Mouse (Mus musculus) erythroid progenitor cell, adult 5-6 weeks (primary cell): ENCODE measurements around the gene Gab2. TPM values are rescaled to one million over a fixed set of nuclear protein-coding genes. Genes with fewer than 3 reads are reported as not detected.

Source experiments
- ATAC-seq: replicated peaks from 2 replicates; pipeline ENCODE4 v1.8.0; 2016; ENCODE audit warnings: moderate number of reproducible peaks, mild to moderate bottlenecking, moderate TSS enrichment, inconsistent platforms; ENCODE audit not compliant: poor library complexity, low FRiP score, severe bottlenecking
- total RNA-seq, 2 experiments: library from RNA; stranded (forward) in 1 of 2; stranded (reverse) in 1 of 2; fragments of 150-400 nt in 1 of 2; fragments of 186-747, 209-891 nt in 1 of 2; gene quantifications; 2 replicates each; pipeline versions ENCODE4 v1.2.3 to v1.2.4; 2015 to 2017; ENCODE audit warnings: low replicate concordance in 2 of 2

Gene Gab2
- total RNA-seq, 2 experiments from 2014 or later, result 2.1 to 5.4 TPM

- ATAC-seq, result no peak
Measured at GRCm38 (mm10) chr7:97309461-97310340, 228.3 kb downstream of the Gab2 start.

- ATAC-seq, result no peak
Measured at GRCm38 (mm10) chr7:97310341-97310635, 228.9 kb downstream of the Gab2 start.

DNA sequence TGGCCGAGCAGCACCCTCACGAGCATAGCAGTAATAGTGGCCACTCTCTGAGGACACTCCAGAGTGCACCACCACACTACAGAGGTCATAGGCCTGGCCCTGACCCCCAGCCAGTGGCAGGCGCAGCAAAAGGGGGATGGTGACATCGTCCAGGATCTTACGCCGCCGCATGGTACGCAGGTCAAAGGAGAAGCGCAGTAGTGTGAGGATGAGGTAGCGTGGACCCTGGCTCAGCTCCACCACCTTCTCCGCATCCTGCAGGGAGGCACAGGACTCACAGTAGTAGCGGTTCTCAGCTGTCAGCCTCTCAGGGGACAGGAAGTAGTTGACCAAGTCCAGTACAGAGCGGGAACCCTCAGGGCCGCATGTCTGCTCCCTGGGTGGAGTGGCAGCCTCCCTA, 230.2 kb downstream of the Gab2 start:
- ATAC-seq, result no peak

- no peak for ATAC-seq
Measured at GRCm38 (mm10) chr7:97312196-97312595, 230.8 kb downstream of the Gab2 start.

DNA sequence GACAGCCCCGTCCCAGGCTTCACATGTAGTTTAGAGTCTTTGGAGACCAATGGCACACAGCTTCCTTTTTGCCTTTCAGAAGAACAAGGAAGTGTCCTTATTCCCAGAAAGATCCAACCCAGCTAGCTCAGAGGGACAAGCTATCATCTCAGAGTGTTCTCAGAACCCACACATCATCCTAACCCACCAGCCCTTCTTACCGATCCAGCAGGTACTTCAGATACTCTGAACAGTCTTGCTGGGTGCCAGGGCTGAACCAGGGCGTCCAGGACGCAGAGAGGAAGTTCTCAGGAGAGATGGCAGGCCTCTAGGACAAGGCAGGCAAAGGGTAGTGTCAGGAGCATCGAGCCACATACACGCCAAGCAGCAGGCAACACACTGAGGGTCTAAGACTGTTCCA, 231.5 kb downstream of the Gab2 start:
- no peak for ATAC-seq

GRCm38 (mm10) chr7:97313364-97313995, 232.1 kb downstream of the Gab2 start:
- ATAC-seq, result no peak

DNA sequence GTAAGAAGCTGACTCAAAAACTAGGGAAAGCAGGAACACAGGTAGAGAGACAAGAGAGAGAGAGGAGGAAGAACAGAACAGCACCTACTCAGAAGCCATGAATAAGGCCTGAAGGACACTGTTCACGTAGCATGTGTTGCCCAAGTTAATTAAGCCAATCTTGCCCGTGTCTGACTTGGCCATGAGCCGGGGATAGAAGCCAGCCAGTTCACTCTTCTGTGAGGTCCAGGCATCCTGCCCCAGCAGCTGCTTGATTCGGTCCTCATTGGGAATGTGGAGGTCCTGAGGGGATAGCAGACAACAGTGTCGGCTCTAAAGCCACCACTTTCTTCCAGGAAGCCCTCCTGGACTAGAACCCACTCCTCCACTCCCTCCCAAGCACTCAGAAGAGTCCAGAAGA, 233.3 kb downstream of the Gab2 start:
- no peak for ATAC-seq

- ATAC-seq, result no peak
Measured at GRCm38 (mm10) chr7:97315656-97316055, 234.3 kb downstream of the Gab2 start.

DNA sequence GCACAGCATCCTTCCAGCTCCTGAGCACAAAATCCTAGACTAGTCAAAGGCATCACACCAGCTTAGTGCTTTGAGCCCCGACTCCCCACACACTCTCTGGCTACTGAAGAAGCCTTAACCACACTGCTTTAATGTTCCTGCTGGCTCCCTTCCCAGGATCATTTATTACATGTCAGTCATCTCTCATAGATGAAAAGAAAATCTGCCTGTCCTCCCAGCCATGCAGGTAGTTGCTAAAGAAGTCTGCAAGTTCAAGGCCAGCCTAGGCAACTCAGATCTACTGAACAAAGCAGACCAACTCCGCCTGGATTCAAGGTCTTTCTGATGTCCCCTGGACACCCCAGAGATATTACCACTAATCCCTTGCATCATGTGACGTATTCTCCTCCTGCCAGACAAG, 236.3 kb downstream of the Gab2 start:
- no peak for ATAC-seq

DNA sequence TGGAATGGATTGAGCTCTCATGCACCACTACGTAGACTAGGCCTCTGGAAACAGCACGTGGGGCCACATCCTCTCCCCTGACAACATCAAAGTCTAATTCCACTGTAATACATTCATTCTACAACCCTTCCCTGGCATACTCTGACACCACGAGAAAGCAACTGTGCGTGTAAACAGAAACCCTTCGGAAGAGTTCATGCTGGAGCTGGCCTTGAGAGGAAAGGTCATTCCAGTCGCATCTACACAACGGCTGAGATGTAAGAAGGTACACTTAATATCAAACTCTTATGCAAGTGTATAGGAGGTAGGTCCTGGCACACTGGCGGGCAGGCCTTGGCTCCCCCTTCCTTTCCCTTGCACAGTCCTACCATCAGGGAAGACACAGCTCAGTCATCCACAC, 243.0 kb downstream of the Gab2 start:
- no peak for ATAC-seq

DNA sequence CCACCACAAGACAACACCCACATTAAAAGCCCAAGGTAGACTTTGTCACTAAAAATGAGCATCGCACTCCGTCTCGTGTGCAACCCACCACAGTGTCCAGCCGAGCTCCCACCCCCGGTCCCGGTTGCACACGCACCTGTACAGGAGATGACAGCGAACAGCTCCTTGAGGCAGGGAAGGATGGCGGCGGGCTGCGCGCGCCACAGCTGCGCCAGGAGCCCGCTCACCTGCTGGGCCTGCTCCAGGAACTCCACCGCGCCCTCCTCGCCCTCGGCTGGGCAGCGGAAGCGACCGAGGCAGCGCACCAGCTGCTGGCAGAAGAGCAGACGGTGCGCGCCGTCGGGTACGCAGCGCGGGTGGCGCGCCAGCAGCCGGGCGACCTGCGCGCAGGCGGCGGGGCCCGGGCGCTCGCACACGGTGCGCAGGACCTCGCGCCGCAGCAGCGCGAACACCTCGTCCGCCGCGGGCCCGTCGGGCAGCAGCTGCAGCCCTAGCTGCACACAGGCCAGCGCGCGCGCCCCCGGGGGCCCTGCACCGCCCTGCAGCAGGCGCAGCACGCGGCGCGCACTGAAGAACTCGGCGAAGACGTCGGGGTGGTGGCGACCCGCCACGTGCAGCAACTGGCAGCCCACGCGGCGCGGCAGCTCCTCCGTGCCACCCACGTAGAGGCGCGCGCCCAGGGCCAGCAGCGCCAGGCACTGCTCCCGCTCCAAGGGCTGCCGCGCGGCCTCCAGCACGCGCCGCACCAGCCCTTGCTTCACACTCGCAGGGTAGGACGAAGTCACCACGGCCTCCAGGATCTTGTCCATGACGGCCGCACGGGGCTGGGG, 244.0 kb downstream of the Gab2 start:
- ATAC-seq, result no peak

DNA sequence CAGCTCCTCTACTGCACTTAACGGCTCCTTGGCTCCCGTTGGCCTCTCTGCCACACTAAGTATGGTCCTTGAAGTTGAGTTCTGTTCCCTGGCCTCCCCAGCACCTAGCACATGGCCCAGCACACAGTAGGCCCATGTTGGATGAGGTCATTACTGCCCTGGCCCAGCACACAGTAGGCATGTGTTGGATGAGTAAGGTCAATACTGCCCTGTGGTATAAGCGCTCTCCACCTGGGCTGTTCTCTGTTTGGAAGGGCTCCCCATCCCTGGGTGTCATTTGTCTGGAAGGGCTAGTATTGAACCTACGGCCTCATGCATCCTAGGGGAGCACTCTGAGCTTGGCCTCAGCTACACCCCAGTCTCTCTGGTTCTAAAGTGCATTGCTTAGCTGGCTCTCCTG, 246.0 kb downstream of the Gab2 start:
- ATAC-seq, result no peak

GRCm38 (mm10) chr7:97328891-97329588, 247.7 kb downstream of the Gab2 start:
- no peak for ATAC-seq

DNA sequence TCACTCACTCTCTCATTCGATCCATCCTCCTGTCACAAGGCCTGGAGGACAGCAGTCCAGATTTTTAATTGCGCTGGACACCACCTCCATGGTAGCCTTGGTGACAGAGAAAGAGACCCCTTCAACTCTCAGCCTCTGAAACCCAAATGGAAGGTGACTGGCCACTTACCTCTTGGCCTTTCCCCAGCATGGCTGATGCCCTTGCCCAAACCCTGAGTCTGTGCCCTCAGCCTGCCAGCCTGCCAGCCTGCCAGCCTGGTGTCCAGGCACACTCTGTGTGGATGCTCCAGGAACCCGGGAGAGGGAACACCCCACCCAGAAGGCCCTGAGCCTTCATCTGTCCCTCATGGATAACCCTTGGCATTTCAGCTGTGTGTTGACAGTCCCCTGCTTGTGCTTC, 248.3 kb downstream of the Gab2 start:
- no peak for ATAC-seq

- no peak for ATAC-seq
Measured at GRCm38 (mm10) chr7:97330931-97331645, 249.7 kb downstream of the Gab2 start.

DNA sequence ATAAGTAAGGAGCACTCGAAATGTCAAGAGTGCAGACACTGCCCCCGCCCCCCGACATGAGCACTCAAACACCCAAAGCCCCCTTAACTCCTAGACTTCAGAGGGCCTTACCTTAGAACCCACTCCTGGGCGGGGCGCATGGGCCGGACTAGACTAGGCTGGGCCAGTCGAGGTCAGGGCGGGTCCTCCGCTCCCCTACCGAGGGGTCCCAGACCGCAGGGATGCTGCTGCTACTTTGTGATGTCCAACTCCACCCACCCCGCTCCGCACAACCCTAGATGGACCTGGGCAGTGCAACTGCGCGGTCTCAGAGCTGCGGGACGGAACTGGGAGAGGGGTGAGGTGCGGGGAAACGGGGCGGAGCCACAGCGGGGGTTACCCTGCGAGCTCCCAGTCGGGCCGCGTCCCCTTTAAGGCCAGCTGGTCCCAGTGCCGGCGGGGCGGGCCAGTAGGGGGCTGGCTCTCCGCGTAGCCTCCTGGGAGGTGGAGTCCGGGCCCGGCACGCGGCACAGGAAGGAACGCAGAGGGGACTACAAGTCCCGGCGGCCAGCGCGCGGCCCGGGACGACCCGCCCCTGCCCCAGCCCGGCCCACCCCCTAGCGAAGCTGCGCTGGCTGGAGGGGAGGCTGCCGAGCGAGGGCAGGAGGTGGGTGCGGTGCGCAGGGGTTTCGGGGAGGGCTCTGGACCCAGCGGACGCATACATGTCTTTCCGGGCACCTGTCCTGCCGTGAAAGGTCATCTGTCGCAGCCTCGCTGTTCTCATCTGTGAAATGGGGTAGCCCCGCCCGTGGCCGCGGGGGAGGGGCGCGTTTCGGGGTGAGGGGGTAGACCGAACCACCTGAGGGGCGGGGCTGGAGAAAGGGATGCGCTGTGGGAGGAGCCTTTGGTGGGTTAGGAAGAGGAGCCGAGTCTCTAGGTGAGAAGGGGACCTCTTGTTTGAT, 250.6 kb downstream of the Gab2 start, which contains the start of the genes Usp35 and Kctd21:
TSS of gene Usp35 (minus strand) at position 295 of the 941 bp plus-strand sequence.
TSS of gene Kctd21 (plus strand) at position 602 of the 941 bp plus-strand sequence.
- peak; percentile 94 for ATAC-seq

DNA sequence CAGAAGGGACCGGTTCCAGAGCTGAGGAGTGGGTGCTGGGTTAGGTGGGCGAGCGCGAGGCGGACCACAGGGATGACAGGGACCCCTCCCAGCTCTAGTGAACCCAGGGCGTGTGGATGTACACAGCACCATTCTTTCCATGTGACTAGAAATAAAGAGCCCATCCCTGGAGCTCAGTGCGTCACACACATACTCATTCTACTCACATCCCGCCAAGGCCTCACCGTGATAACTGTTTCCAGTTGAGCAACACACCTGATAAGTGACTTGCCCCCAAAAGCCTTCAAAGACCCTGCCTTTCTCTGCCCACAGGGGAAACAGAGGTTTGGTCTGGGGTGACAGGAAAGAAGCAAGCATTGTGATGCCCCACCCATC, 251.3 kb downstream of the Gab2 start:
- ATAC-seq, result no peak
